Mouse (Mus musculus): ENCODE data around the gene Ppm1n.

DNA sequence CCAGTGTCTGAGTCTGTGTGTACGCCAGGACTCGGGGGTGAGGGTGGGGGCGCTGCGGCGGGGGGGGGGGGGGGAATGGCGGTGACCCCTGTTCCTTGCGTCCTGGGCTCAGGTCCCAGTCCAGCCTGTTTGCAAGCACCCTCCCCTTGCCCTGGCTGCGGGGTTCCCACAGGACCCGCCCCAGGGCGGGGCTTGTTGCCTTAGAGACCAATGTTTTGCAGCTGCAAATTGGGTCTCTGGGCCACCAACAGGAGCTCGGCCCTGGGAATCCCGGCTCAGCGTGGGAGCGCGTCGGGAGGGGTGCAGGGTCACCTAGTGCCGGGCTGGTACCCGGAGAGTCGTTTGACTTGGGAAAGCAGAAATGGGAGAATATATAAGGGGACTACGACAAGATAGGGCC lies 46.5 kb upstream of the Ppm1n start:
- TF ChIP-seq CTCF (IDR thresholded peaks at IDR 0.05; ENCODE audit: extremely low read depth, insufficient read length, insufficient replicate concordance, low read depth, low read length) (no peak), POLR2A (IDR thresholded peaks at IDR 0.05; ENCODE audit: low read depth, low read length) (no peak)
